Mouse (Mus musculus) neural tube, embryonic 11.5 days (tissue): Measurements from ENCODE around the gene Mfap5. TPM values are rescaled to one million over a fixed set of nuclear protein-coding genes. Genes with fewer than 3 reads are reported as not detected.

Experiments
- polyA plus RNA-seq: library from polyadenylated mRNA; unstranded; fragments of >200 nt; fragmentation: Nextera tagmentation; extraction: Ambion mirVana; gene quantifications from 2 replicates; pipeline ENCODE4 v1.2.1, GENCODE M21; 2014

The Mfap5 gene
- polyA plus RNA-seq, 1 experiment from 2014 or later = 0.42 TPM

Other genes with a start within 250 kb of the Mfap5 start
- 0.23 TPM in 1 of 2 replicates, not detected in the other for gene Klrg1, start 223.0 kb upstream of the Mfap5 start, polyA plus RNA-seq
- gene M6pr, start 197.1 kb upstream of the Mfap5 start, polyA plus RNA-seq = 81.8 and 89.8 TPM in 2 replicates
- 36.2 and 42.7 TPM in 2 replicates for gene Phc1, start 165.3 kb upstream of the Mfap5 start, polyA plus RNA-seq
- 68.3 and 75.3 TPM in 2 replicates for gene Rimklb, start 7.1 kb upstream of the Mfap5 start, polyA plus RNA-seq
- gene Aicda, start 48.0 kb downstream of the Mfap5 start, polyA plus RNA-seq = not detected in 2 replicates
- 1.6 and 1.9 TPM in 2 replicates for gene Apobec1, start 96.6 kb downstream of the Mfap5 start, polyA plus RNA-seq
- 0.13 TPM in 1 of 2 replicates, not detected in the other for gene Gdf3, start 104.2 kb downstream of the Mfap5 start, polyA plus RNA-seq
- not detected in 2 replicates for gene Dppa3, start 120.6 kb downstream of the Mfap5 start, polyA plus RNA-seq
- 0.11 TPM in 1 of 2 replicates, not detected in the other for gene Nanog, start 201.6 kb downstream of the Mfap5 start, polyA plus RNA-seq